Mouse (Mus musculus) mouse trophoblast stem cell (cell line): Measurements from ENCODE around the gene Uvrag.

Experiments
- in situ Hi-C, 2 experiments: fragments of 300-500 bp; cut with MseI, MboI; formaldehyde crosslinking; loops; 2 replicates in 1 of 2; 3 replicates in 1 of 2; pipeline ENCODE4 v1.15.1; 2025

Gene Uvrag

GRCm38 (mm10) chr7:98894305-98894704 lies 246.6 kb downstream of the Uvrag start:
- in situ Hi-C loops: no loop called here

GRCm38 (mm10) chr7:98893144-98893543 lies 247.8 kb downstream of the Uvrag start:
- in situ Hi-C loops: no loop called here

GRCm38 (mm10) chr7:98889211-98889610 lies 251.7 kb downstream of the Uvrag start:
- in situ Hi-C loops: no loop called here

- in situ Hi-C loops: no loop called here
These were observed 252.1 kb downstream of the Uvrag start for GRCm38 (mm10) chr7:98888810-98889209.

GRCm38 (mm10) chr7:98887811-98888261 lies 253.1 kb downstream of the Uvrag start:
- in situ Hi-C loops: no loop called here

- in situ Hi-C loops: no loop called here
These were observed 259.1 kb downstream of the Uvrag start for GRCm38 (mm10) chr7:98881887-98882286.

- in situ Hi-C loops: no loop called here
These were observed 261.8 kb downstream of the Uvrag start for GRCm38 (mm10) chr7:98879176-98879575.

GRCm38 (mm10) chr7:98876119-98876518 lies 264.8 kb downstream of the Uvrag start:
- in situ Hi-C loops: no loop called here

GRCm38 (mm10) chr7:98875390-98875990 lies 265.5 kb downstream of the Uvrag start:
- in situ Hi-C loops: no loop called here

GRCm38 (mm10) chr7:98874411-98874951 lies 266.5 kb downstream of the Uvrag start:
- in situ Hi-C loops: no loop called here

GRCm38 (mm10) chr7:98873316-98873715 lies 267.6 kb downstream of the Uvrag start:
- in situ Hi-C loops: no loop called here

- in situ Hi-C loops: no loop called here
These were observed 269.1 kb downstream of the Uvrag start for GRCm38 (mm10) chr7:98871882-98872281.

- in situ Hi-C loops: no loop called here
These were observed 270.1 kb downstream of the Uvrag start for GRCm38 (mm10) chr7:98870791-98871190.

GRCm38 (mm10) chr7:98869070-98869469 lies 271.9 kb downstream of the Uvrag start:
- in situ Hi-C loops: no loop called here

- in situ Hi-C loops: no loop called here
These were observed 273.2 kb downstream of the Uvrag start for GRCm38 (mm10) chr7:98867794-98868150.

- in situ Hi-C loops: no loop called here
These were observed 273.7 kb downstream of the Uvrag start for GRCm38 (mm10) chr7:98867053-98867793.

GRCm38 (mm10) chr7:98863969-98864718 lies 276.8 kb downstream of the Uvrag start:
- in situ Hi-C loops: no loop called here

GRCm38 (mm10) chr7:98862994-98863393 lies 277.9 kb downstream of the Uvrag start:
- in situ Hi-C loops: no loop called here

GRCm38 (mm10) chr7:98861002-98861401 lies 279.9 kb downstream of the Uvrag start:
- in situ Hi-C loops: no loop called here

- in situ Hi-C loops: no loop called here
These were observed 283.8 kb downstream of the Uvrag start for GRCm38 (mm10) chr7:98857094-98857493.

GRCm38 (mm10) chr7:98856128-98856527 lies 284.8 kb downstream of the Uvrag start:
- in situ Hi-C loops: no loop called here

- in situ Hi-C loops: no loop called here
These were observed 285.6 kb downstream of the Uvrag start for GRCm38 (mm10) chr7:98855388-98855787.
